Mouse (Mus musculus): ENCODE measurements around the gene Atp8a2. TPM values are rescaled to one million over a fixed set of nuclear protein-coding genes. Genes with fewer than 3 reads are reported as not detected.
A peak's percentile ranks its signal among the peaks of the same experiment; 100 is the strongest.

The Atp8a2 gene
- total and polyA plus RNA-seq, 2 experiments from 2014 or later: 43.0 to 81.7 TPM

- H3K27me3 ChIP-seq (ENCODE audit: insufficient read depth, low read length): no peaks in the 10 kb centered on the region
- DNase-seq (ENCODE audit: low spot score) (peak; percentile 21), ATAC-seq (ENCODE audit: low FRiP score) (no peak)
- no peak for TF ChIP-seq CTCF (IDR thresholded peaks at IDR 0.05)
- no peak overlapping the region for H3K27ac ChIP-seq (ENCODE audit: low read depth, low read length)
- no peak overlapping the region for H3K9ac ChIP-seq (replicated peaks; ENCODE audit: low read length, poor library complexity, severe bottlenecking)
- H3K4me2 ChIP-seq (ENCODE audit: low read depth, low read length, poor library complexity, severe bottlenecking): no peak overlapping the region
- no peak overlapping the region for H3K4me3 ChIP-seq (ENCODE audit: low read depth, low read length)
- peaks cover 8% of the 10 kb centered on the region for H3K36me3 ChIP-seq (ENCODE audit: insufficient read depth, low read length)
- H3K4me1 ChIP-seq (ENCODE audit: insufficient read depth, low read length): no peaks in the 10 kb centered on the region
- 73% methylated on average over 6 of the region's 6 CpGs for WGBS
- no peaks in the 10 kb centered on the region for H3K9me3 ChIP-seq (ENCODE audit: low read length)
Observed at GRCm38 (mm10) chr14:59649337-59649736, 547.6 kb downstream of the Atp8a2 start.

DNA sequence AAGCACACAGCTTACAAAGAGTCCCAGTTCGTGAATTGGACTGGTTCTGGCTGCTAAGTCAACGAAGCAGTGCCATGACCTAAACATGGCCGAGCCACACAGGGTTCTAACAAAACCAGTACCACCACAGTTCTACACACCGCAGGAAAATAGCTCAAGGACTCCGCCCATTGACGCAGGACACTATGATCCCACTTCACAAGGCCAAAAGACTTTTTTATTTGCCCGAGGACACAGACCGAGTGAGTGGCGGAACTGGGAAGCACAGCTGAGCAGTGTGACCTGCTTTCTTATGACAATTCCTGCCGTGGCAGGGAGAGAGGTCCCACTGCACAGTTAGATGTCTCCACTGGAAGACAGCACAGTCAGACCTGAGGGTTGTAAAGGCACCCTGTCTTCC is 548.4 kb downstream of the Atp8a2 start:
- Histone ChIP-seq H3K9me3 (ENCODE audit: low read length) (no peaks in the 10 kb centered on the region), H3K9ac (replicated peaks; ENCODE audit: low read length, poor library complexity, severe bottlenecking) (no peak overlapping the region), H3K4me2 (ENCODE audit: low read depth, low read length, poor library complexity, severe bottlenecking) (no peak overlapping the region), H3K4me3 (ENCODE audit: low read depth, low read length) (no peak overlapping the region), H3K36me3 (ENCODE audit: insufficient read depth, low read length) (peaks cover 8% of the 10 kb centered on the region), H3K27me3 (ENCODE audit: insufficient read depth, low read length) (no peaks in the 10 kb centered on the region), H3K4me1 (ENCODE audit: insufficient read depth, low read length) (no peaks in the 10 kb centered on the region), H3K27ac (ENCODE audit: low read depth, low read length) (no peak overlapping the region)
- ATAC-seq (ENCODE audit: low FRiP score) (no peak), DNase-seq (ENCODE audit: low spot score) (no peak)
- WGBS: 80% methylated on average over 10 of the region's 10 CpGs
- TF ChIP-seq CTCF (IDR thresholded peaks at IDR 0.05): no peak

GRCm38 (mm10) chr14:59646826-59647697 is 549.9 kb downstream of the Atp8a2 start:
- Histone ChIP-seq H3K4me3 (ENCODE audit: low read depth, low read length) (no peak overlapping the region), H3K4me2 (ENCODE audit: low read depth, low read length, poor library complexity, severe bottlenecking) (no peak overlapping the region), H3K27me3 (ENCODE audit: insufficient read depth, low read length) (no peaks in the 10 kb centered on the region), H3K9me3 (ENCODE audit: low read length) (no peaks in the 10 kb centered on the region), H3K4me1 (ENCODE audit: insufficient read depth, low read length) (no peaks in the 10 kb centered on the region), H3K36me3 (ENCODE audit: insufficient read depth, low read length) (peaks cover 6% of the 10 kb centered on the region; the same call in 1 of the 2 replicates), H3K27ac (ENCODE audit: low read depth, low read length) (no peak overlapping the region), H3K9ac (replicated peaks; ENCODE audit: low read length, poor library complexity, severe bottlenecking) (no peak overlapping the region)
- 78% methylated on average over 16 of the region's 16 CpGs for WGBS
- no peak for TF ChIP-seq CTCF (IDR thresholded peaks at IDR 0.05)
- ATAC-seq (ENCODE audit: low FRiP score) (no peak), DNase-seq (ENCODE audit: low spot score) (no peak)

- ATAC-seq (ENCODE audit: low FRiP score): no peak
- H3K4me3 ChIP-seq (ENCODE audit: low read depth, low read length): no peak overlapping the region
- 86% methylated on average over 3 of the region's 3 CpGs for WGBS
- no peaks in the 10 kb centered on the region for H3K9me3 ChIP-seq (ENCODE audit: low read length)
- no peak for TF ChIP-seq CTCF (IDR thresholded peaks at IDR 0.05)
- H3K9ac ChIP-seq (replicated peaks; ENCODE audit: low read length, poor library complexity, severe bottlenecking): no peak overlapping the region
- DNase-seq (ENCODE audit: low spot score): no peak
- H3K27ac ChIP-seq (ENCODE audit: low read depth, low read length): no peak overlapping the region
- no peaks in the 10 kb centered on the region for H3K4me1 ChIP-seq (ENCODE audit: insufficient read depth, low read length)
- no peaks in the 10 kb centered on the region for H3K27me3 ChIP-seq (ENCODE audit: insufficient read depth, low read length)
- peaks cover 6% of the 10 kb centered on the region; the same call in 1 of the 2 replicates for H3K36me3 ChIP-seq (ENCODE audit: insufficient read depth, low read length)
- no peak overlapping the region for H3K4me2 ChIP-seq (ENCODE audit: low read depth, low read length, poor library complexity, severe bottlenecking)
Observed at GRCm38 (mm10) chr14:59644896-59645295, 552.1 kb downstream of the Atp8a2 start.

- Histone ChIP-seq H3K4me1 (ENCODE audit: insufficient read depth, low read length) (no peaks in the 10 kb centered on the region), H3K27ac (ENCODE audit: low read depth, low read length) (no peak overlapping the region), H3K4me2 (ENCODE audit: low read depth, low read length, poor library complexity, severe bottlenecking) (no peak overlapping the region), H3K27me3 (ENCODE audit: insufficient read depth, low read length) (no peaks in the 10 kb centered on the region), H3K9me3 (ENCODE audit: low read length) (no peaks in the 10 kb centered on the region), H3K4me3 (ENCODE audit: low read depth, low read length) (no peak overlapping the region), H3K36me3 (ENCODE audit: insufficient read depth, low read length) (peaks cover 6% of the 10 kb centered on the region; the same call in 1 of the 2 replicates), H3K9ac (replicated peaks; ENCODE audit: low read length, poor library complexity, severe bottlenecking) (no peak overlapping the region)
- 78% methylated on average over 1 of the region's 1 CpGs for WGBS
- DNase-seq (ENCODE audit: low spot score): no peak
- no peak for ATAC-seq (ENCODE audit: low FRiP score)
- no peak for TF ChIP-seq CTCF (IDR thresholded peaks at IDR 0.05)
Observed at GRCm38 (mm10) chr14:59644166-59644565, 552.8 kb downstream of the Atp8a2 start.

DNA sequence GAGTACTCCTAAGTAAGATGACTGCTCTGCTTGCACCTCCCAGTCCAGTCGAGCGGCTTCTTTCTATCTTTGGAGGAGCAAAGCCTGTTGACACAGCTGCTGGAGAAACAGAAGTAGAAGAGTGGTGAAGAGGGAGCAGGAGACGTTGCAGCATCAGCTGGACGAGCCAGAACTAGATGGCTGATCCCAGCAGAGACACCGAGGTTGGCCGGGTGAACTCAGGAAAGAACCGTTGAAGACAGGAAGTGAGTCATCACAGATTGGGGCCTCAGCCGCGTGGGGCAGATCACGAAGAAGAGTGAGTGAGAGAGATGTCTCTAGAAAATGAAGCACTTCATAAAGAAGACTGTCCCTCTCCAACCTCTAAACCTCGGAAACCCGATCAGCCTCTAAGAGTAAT is 553.4 kb downstream of the Atp8a2 start:
- Histone ChIP-seq H3K4me1 (ENCODE audit: insufficient read depth, low read length) (no peaks in the 10 kb centered on the region), H3K36me3 (ENCODE audit: insufficient read depth, low read length) (peaks cover 6% of the 10 kb centered on the region; the same call in 1 of the 2 replicates), H3K4me2 (ENCODE audit: low read depth, low read length, poor library complexity, severe bottlenecking) (no peak overlapping the region), H3K4me3 (ENCODE audit: low read depth, low read length) (no peak overlapping the region), H3K9ac (replicated peaks; ENCODE audit: low read length, poor library complexity, severe bottlenecking) (no peak overlapping the region), H3K27me3 (ENCODE audit: insufficient read depth, low read length) (no peaks in the 10 kb centered on the region), H3K27ac (ENCODE audit: low read depth, low read length) (no peak overlapping the region), H3K9me3 (ENCODE audit: low read length) (no peaks in the 10 kb centered on the region)
- no peak for ATAC-seq (ENCODE audit: low FRiP score)
- DNase-seq (ENCODE audit: low spot score): no peak
- WGBS: 77% methylated on average over 12 of the region's 12 CpGs
- TF ChIP-seq CTCF (IDR thresholded peaks at IDR 0.05): no peak
